Mouse (Mus musculus): ENCODE measurements around the gene Dhx32.

The Dhx32 gene

GRCm38 (mm10) chr7:133782717-133783435, at the start of gene Dhx32:
TSS of gene Dhx32 (minus strand) at chr7:133782726.
- DNase-seq (ENCODE audit: low read depth): peak; percentile 92

- DNase-seq (ENCODE audit: low read depth): no peak
These were observed 47.1 kb upstream of the Dhx32 start for GRCm38 (mm10) chr7:133829579-133829978.

GRCm38 (mm10) chr7:133828514-133828913, 46.0 kb upstream of the Dhx32 start:
- no peak for DNase-seq (ENCODE audit: low read depth)

GRCm38 (mm10) chr7:133824579-133824978, 42.1 kb upstream of the Dhx32 start:
- peak; percentile 53 for DNase-seq (ENCODE audit: low read depth)

- no peak for DNase-seq (ENCODE audit: low read depth)
These were observed 41.2 kb upstream of the Dhx32 start for GRCm38 (mm10) chr7:133823751-133824150.

- no peak for DNase-seq (ENCODE audit: low read depth)
These were observed 30.8 kb upstream of the Dhx32 start for GRCm38 (mm10) chr7:133813331-133813730.

GRCm38 (mm10) chr7:133812927-133813326, 30.4 kb upstream of the Dhx32 start:
- no peak for DNase-seq (ENCODE audit: low read depth)

- peak; percentile 61 for DNase-seq (ENCODE audit: low read depth)
These were observed 23.2 kb upstream of the Dhx32 start for GRCm38 (mm10) chr7:133805614-133806175.

- no peak for DNase-seq (ENCODE audit: low read depth)
These were observed 19.3 kb upstream of the Dhx32 start for GRCm38 (mm10) chr7:133801823-133802222.

- DNase-seq (ENCODE audit: low read depth): no peak
These were observed 17.4 kb upstream of the Dhx32 start for GRCm38 (mm10) chr7:133799928-133800327.

GRCm38 (mm10) chr7:133794720-133795119, 12.2 kb upstream of the Dhx32 start:
- no peak for DNase-seq (ENCODE audit: low read depth)

GRCm38 (mm10) chr7:133793248-133794131, 11.0 kb upstream of the Dhx32 start:
- DNase-seq (ENCODE audit: low read depth): peak; percentile 66

- DNase-seq (ENCODE audit: low read depth): no peak
These were observed 10.2 kb upstream of the Dhx32 start for GRCm38 (mm10) chr7:133792771-133793170.

GRCm38 (mm10) chr7:133790608-133791229, 8.2 kb upstream of the Dhx32 start:
- no peak for DNase-seq (ENCODE audit: low read depth)

GRCm38 (mm10) chr7:133790171-133790570, 7.6 kb upstream of the Dhx32 start:
- no peak for DNase-seq (ENCODE audit: low read depth)

GRCm38 (mm10) chr7:133788147-133788546, 5.6 kb upstream of the Dhx32 start:
- DNase-seq (ENCODE audit: low read depth): no peak

- no peak for DNase-seq (ENCODE audit: low read depth)
These were observed 5.0 kb upstream of the Dhx32 start for GRCm38 (mm10) chr7:133787571-133787970.

GRCm38 (mm10) chr7:133781991-133782390, 535 bp downstream of the Dhx32 start:
- no peak for DNase-seq (ENCODE audit: low read depth)

- no peak for DNase-seq (ENCODE audit: low read depth)
These were observed 943 bp downstream of the Dhx32 start for GRCm38 (mm10) chr7:133781583-133781982.

- DNase-seq (ENCODE audit: low read depth): peak; percentile 82
These were observed 5.9 kb downstream of the Dhx32 start, which contains the start of gene Fank1 for GRCm38 (mm10) chr7:133776626-133776996. TSS of gene Fank1 (plus strand) at chr7:133776861.

- peak; percentile 26 for DNase-seq (ENCODE audit: low read depth)
These were observed 6.5 kb downstream of the Dhx32 start for GRCm38 (mm10) chr7:133775796-133776625.
